Mouse (Mus musculus): ENCODE results near the gene Cog1.

DNA sequence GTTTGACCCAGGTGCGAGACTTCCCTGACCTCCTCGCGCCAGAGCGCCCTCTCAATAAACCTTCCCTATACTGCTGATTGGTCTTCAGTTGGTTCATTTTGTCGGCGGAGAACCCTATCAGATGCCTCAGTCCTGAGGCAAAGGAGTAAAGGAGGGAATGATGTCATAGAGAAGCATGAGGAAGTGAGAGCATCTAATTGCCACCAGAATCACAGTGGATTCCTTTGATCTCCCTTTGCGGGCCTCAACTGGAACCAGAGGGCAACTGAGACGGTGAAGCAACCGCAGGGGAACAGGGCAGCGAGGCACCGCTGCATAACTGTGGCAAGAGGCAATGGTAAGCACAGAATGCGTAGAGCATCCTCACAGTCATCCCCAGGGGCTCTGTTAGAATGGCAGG, 10.3 kb upstream of the Cog1 start:
- TF ChIP-seq CHD2 (IDR thresholded peaks at IDR 0.05; ENCODE audit: low read depth, low read length) = no peak
- no peak for TF ChIP-seq ZNF384 (IDR thresholded peaks at IDR 0.05; ENCODE audit: low read depth, low read length)
